Mouse (Mus musculus) lung, postnatal 0 days (tissue): ENCODE data around the gene Dhx30. TPM values are rescaled to one million over a fixed set of nuclear protein-coding genes. Genes with fewer than 3 reads are reported as not detected.

ENCODE experiments used
- ATAC-seq: fragments of 200-750 bp; cut with Nextera tagmentation; 2 replicates; pipeline ENCODE4 v1.8.0; 2017; ENCODE audit warnings: moderate library complexity
- DNase-seq: peaks from one replicate; pipeline ENCODE4 v3.0.0-alpha.2; 2016; ENCODE audit warnings: low spot score
- H3K27ac ChIP-seq: fragments of 300-500 bp; sonication (generic); 2 replicates; pipeline ENCODE4 v1.5.1; 2014; ENCODE audit warnings: antibody characterized with exemption, mild to moderate bottlenecking, low read length, mixed read lengths
- H3K27me3 ChIP-seq: fragments of 300-500 bp; sonication (generic); replicated peaks from 2 replicates; pipeline ENCODE4 v1.6.1; 2014; ENCODE audit warnings: low read length, mixed read lengths; ENCODE audit not compliant: insufficient read depth
- H3K36me3 ChIP-seq: fragments of 300-500 bp; sonication (generic); 2 replicates; pipeline ENCODE4 v1.6.1; 2014; ENCODE audit warnings: low read length, mixed read lengths; ENCODE audit not compliant: insufficient read depth
- H3K4me1 ChIP-seq: fragments of 300-500 bp; sonication (generic); 2 replicates; pipeline ENCODE4 v1.6.1; 2014; ENCODE audit warnings: antibody characterized with exemption, low read depth, low read length, mixed read lengths; ENCODE audit not compliant: insufficient read depth
- H3K4me2 ChIP-seq: fragments of 300-500 bp; sonication (generic); replicated peaks from 2 replicates; pipeline ENCODE4 v1.6.1; 2014; ENCODE audit warnings: low read depth, mild to moderate bottlenecking, low read length, moderate library complexity, mixed read lengths
- H3K4me3 ChIP-seq: fragments of 300-500 bp; sonication (generic); 2 replicates; pipeline ENCODE4 v1.5.1; 2014; ENCODE audit warnings: low read depth, low read length
- H3K9ac ChIP-seq: fragments of 300-500 bp; sonication (generic); replicated peaks from 2 replicates; pipeline ENCODE4 v1.6.1; 2014; ENCODE audit warnings: low read depth, mild to moderate bottlenecking
- H3K9me3 ChIP-seq: fragments of 300-500 bp; sonication (generic); 2 replicates; pipeline ENCODE4 v1.6.1; 2016; ENCODE audit warnings: low read length, mixed read lengths
- CTCF ChIP-seq: IDR thresholded peaks from 2 replicates; pipeline ENCODE4 v1.5.1; 2016; ENCODE audit warnings: antibody characterized with exemption, mild to moderate bottlenecking
- EP300 ChIP-seq: IDR thresholded peaks from 2 replicates; pipeline ENCODE4 v1.6.1; 2016; ENCODE audit warnings: antibody characterized with exemption, mild to moderate bottlenecking, control low read depth
- WGBS: fragments of 180-500 bp; shearing (Covaris S2); extraction: QIAGEN DNeasy Blood & Tissue Kit; methylation state at CpG from one replicate; pipeline ENCODE4 v1.1.7; 2014; 5-methylcytosine and 5-hydroxymethylcytosine counted together
- polyA plus RNA-seq: library from polyadenylated mRNA; unstranded; fragments of >200 nt; fragmentation: Nextera tagmentation; extraction: Ambion mirVana; gene quantifications from 2 replicates; pipeline ENCODE4 v1.2.1, GENCODE M21; 2015

Gene Dhx30
- polyA plus RNA-seq, 1 experiment from 2014 or later = 51.7 TPM

DNA sequence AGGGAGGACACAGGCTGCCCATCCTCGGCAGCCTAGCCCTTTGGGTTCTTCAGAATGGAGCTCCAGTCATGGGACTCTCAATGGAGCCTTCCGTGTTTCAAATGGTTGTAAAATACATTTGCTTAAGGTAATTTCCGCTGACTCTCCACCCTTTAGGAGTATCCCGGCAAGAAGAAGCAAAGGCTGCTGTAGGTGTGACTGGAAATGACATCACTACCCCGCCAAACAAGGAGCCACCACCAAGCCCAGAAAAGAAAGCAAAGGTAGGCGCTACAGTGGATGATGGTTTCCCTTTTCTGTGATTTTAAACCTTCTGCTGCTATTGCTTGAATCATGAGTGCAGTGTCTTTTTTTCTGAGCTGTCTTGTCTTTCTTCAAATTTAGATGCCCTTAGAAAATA, 54.8 kb downstream of the Dhx30 start:
- TF ChIP-seq EP300 = no peak
- no peak for TF ChIP-seq CTCF
- ATAC-seq (no peak), DNase-seq (no peak)
- no peaks in the 10 kb centered on the region for H3K27me3 ChIP-seq
- H3K27ac ChIP-seq = no peak overlapping the region
- WGBS = 89% methylated on average over 6 of the region's 6 CpGs
- H3K9me3 ChIP-seq = no peaks in the 10 kb centered on the region
- peaks cover 13% of the 10 kb centered on the region for H3K36me3 ChIP-seq
- H3K4me3 ChIP-seq = no peak overlapping the region
- no peak overlapping the region for H3K4me2 ChIP-seq
- H3K4me1 ChIP-seq = no peaks in the 10 kb centered on the region
- H3K9ac ChIP-seq = no peak overlapping the region

- Histone ChIP-seq H3K9me3 (no peaks in the 10 kb centered on the region), H3K4me3 (no peak overlapping the region), H3K4me2 (no peak overlapping the region), H3K36me3 (peaks cover 12% of the 10 kb centered on the region), H3K4me1 (no peaks in the 10 kb centered on the region), H3K27me3 (no peaks in the 10 kb centered on the region), H3K27ac (no peak overlapping the region), H3K9ac (no peak overlapping the region)
- TF ChIP-seq CTCF (no peak), EP300 (no peak)
- DNase-seq (no peak), ATAC-seq (no peak)
- WGBS = 82% methylated on average over 7 of the region's 7 CpGs
These were observed 55.2 kb downstream of the Dhx30 start for GRCm38 (mm10) chr9:110062405-110062804.

GRCm38 (mm10) chr9:110060761-110061160, 56.9 kb downstream of the Dhx30 start:
- TF ChIP-seq CTCF (no peak), EP300 (no peak)
- Histone ChIP-seq H3K27me3 (no peaks in the 10 kb centered on the region), H3K4me2 (no peak overlapping the region), H3K4me1 (no peaks in the 10 kb centered on the region), H3K27ac (no peak overlapping the region), H3K9me3 (no peaks in the 10 kb centered on the region), H3K36me3 (peaks cover 8% of the 10 kb centered on the region; the same call in 1 of the 2 replicates), H3K9ac (no peak overlapping the region), H3K4me3 (no peak overlapping the region)
- no peak for DNase-seq
- ATAC-seq = no peak
- 84% methylated on average over 2 of the region's 2 CpGs for WGBS

- no peak overlapping the region for H3K4me3 ChIP-seq
- no peaks in the 10 kb centered on the region for H3K27me3 ChIP-seq
- H3K4me2 ChIP-seq = no peak overlapping the region
- TF ChIP-seq CTCF (no peak), EP300 (no peak)
- H3K9ac ChIP-seq = no peak overlapping the region
- H3K9me3 ChIP-seq = no peaks in the 10 kb centered on the region
- H3K27ac ChIP-seq = no peak overlapping the region
- H3K4me1 ChIP-seq = no peaks in the 10 kb centered on the region
- ATAC-seq (peak; percentile 37; the same call in 1 of the 2 replicates), DNase-seq (peak; percentile 44)
- H3K36me3 ChIP-seq = 0 out of 2 replicates have a peak, but pooled peaks cover 2% of the 10 kb centered on the region
- 96% methylated on average over 1 of the region's 1 CpGs for WGBS
These were observed 60.4 kb downstream of the Dhx30 start for GRCm38 (mm10) chr9:110057200-110057599.

GRCm38 (mm10) chr9:110054781-110055180, 62.8 kb downstream of the Dhx30 start:
- H3K27me3 ChIP-seq = no peaks in the 10 kb centered on the region
- no peak for TF ChIP-seq EP300
- TF ChIP-seq CTCF = no peak
- H3K4me2 ChIP-seq = no peak overlapping the region
- H3K36me3 ChIP-seq = 0 out of 2 replicates have a peak, but pooled peaks cover 5% of the 10 kb centered on the region
- H3K4me1 ChIP-seq = no peaks in the 10 kb centered on the region
- no peak overlapping the region for H3K4me3 ChIP-seq
- H3K9ac ChIP-seq = no peak overlapping the region
- ATAC-seq = no peak
- H3K9me3 ChIP-seq = no peaks in the 10 kb centered on the region
- 57% methylated on average over 3 of the region's 3 CpGs for WGBS
- no peak overlapping the region for H3K27ac ChIP-seq
- DNase-seq = peak; percentile 47

DNA sequence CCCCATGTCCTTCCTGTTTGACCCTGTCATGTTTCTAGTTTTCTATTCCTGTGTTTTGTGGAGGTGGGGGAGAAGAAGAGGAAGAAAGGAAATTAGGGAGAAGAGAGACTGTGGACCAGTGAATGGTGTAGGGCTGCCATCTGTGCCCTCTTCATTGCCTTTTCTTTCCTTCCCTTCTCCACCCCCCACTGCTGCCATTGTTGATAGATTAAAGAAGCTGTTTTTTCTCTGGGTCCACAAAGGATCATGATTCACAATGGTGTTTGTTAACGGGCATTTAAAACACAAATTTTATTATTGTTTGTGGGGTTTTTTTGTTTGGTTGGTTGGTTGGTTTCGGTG, 63.6 kb downstream of the Dhx30 start:
- ATAC-seq (no peak), DNase-seq (no peak)
- Histone ChIP-seq H3K9ac (no peak overlapping the region), H3K9me3 (no peaks in the 10 kb centered on the region), H3K36me3 (0 out of 2 replicates have a peak, but pooled peaks cover 5% of the 10 kb centered on the region), H3K27ac (no peak overlapping the region), H3K4me3 (no peak overlapping the region), H3K27me3 (no peaks in the 10 kb centered on the region), H3K4me2 (no peak overlapping the region), H3K4me1 (no peaks in the 10 kb centered on the region)
- WGBS = 85% methylated on average over 2 of the region's 2 CpGs
- TF ChIP-seq EP300 (no peak), CTCF (no peak)
